Mouse (Mus musculus) WW6 (cell line): ENCODE measurements around the gene Gpr12.
"Not testable (repeated sequence)": the region's sequence is repeated elsewhere in the genome, so short reads cannot be mapped to it uniquely, and the experiment has no call there.

Source experiments
- DNase-seq: peaks from one replicate; pipeline ENCODE4 v3.0.0-alpha.2; 2013; ENCODE audit warnings: low read depth, low spot score

Gene Gpr12

DNA sequence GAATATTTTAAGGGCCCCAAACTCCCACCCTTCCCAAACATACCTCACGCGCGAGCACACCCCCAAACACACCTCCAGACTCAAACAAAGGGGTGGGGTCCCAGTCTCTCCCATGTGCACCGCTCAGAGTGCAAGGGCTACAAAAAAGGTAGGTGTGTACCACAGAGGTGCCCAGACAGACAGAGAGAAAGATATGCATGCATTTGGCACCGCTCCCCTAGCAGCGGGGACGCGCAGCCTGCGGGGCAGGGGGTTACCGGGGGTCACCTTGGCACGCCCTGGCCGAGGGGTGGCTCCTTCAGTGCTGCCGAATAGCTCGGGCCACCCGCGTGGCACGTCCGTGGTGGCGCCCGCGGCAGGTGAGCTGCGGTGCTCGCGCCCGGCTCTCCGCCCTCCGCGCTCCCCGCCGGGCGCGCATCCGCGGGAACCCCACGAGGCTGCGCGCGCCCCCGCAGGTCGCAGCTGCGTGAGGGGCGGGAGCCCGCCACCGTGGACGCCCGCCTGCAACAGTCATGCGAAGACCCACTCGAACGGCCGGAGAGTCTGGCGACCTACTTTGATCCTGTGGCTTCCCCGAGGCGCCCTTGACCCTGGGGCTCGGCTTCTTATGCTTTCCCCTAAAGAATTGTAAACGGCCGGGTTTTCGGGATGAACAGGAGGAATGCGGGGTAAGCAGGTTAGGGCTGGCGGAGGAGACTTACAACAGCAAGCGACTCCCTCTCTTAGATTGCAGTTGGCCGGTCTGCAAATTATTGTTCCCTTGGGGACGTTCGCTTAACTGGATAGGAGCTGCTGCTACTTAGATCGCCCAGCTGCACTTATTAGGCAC is at the start of gene Gpr12:
Gene Gpr12, minus strand, starts transcription at position 762 of the 829 bp plus-strand sequence.
- no peak for DNase-seq

DNA sequence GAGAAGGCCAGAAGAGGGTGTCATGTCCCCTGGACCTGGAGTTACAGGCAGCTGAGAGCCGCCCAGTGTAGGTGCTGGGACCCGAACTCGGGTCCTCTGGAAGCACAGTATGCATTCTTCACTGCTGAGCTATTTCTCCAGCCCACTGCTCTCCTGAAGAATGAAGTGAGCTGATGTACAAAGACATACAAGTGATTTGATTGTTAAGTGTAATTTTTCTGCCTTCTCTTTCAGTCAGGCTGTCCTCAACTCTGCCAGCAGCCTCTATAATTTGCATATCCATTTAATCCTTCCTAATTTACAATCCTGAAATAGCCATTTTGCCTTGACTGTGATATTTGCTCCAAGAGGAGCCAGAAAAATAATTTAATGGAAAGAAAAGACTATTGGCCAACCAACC is 46.6 kb upstream of the Gpr12 start:
- DNase-seq: no peak

DNA sequence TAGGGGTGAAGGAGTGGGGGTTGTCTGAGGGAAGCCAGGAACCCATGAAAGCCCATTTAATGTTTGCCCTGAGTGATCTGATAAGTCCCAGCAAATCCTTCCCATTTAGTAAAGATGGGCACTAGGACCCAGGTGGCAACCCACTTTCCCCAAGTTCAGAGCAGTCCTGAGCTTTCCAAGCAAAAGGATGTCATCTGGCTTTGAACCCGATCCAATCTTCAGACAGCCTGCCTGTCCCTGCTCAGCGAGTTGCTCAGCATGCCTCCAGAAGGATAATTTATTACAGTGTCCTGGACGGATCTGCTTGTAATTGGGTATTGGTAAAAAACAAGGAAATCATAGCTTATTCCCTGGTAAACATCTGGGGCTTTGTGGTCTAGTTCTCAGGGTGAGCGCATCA is 45.9 kb upstream of the Gpr12 start:
- DNase-seq: no peak

DNA sequence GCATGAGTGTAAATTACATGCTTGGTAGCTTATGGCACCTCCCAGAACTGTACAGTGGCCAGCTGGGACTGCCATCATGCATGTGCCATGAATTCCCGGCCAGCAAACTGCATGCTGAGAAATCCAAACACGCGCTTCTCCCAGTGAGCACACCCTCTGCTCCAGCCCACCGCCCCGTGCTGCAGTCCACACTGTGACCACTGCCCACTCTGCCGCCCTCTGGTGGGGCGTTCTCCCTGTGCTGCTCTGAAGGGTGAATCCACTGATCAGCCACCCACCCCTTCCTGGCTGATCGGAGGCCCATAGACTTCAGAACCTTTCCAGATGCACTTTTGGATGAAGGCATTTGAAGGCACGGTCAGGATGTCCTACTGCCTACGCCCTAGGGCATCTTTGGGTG is 44.6 kb upstream of the Gpr12 start:
- no peak for DNase-seq

DNA sequence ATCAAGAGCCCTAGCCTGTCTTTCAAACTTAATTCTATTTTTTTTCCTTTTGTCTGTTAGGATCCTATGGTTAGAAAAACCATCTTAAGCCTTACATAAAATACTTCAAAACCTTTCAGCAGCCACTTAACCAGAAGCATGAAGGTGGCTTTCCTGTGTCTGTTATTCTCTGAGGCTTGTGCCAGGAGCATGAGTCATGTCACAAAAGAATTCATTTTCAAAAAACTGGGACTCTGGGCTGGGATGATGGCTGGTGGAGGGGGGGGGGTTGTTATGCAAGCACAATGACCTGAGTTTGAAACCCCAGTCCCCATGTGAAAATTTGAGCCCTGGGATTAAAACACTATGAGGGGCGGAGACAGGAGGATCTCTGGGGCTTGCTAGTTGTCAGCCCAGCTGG is 43.8 kb upstream of the Gpr12 start:
- DNase-seq: no peak

DNA sequence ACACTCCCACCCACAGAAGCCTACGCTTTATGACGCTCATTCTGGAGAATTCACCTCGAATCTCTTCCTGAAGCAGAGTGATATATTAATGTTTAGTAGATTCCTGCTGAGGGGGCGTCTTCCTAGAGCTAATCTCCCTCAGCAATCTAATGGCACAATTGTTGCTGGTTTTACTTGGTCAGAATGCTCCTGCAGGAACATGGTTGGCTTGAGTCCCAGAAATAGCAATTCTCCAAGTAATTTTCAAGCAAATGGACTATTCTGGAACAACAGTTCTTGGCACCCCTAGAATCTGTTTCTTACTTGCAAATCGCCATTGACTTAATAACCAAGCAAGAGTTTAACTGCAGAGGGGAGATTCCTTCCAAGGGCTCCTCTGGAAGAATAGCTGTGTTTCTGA is 42.9 kb upstream of the Gpr12 start:
- no peak for DNase-seq

DNA sequence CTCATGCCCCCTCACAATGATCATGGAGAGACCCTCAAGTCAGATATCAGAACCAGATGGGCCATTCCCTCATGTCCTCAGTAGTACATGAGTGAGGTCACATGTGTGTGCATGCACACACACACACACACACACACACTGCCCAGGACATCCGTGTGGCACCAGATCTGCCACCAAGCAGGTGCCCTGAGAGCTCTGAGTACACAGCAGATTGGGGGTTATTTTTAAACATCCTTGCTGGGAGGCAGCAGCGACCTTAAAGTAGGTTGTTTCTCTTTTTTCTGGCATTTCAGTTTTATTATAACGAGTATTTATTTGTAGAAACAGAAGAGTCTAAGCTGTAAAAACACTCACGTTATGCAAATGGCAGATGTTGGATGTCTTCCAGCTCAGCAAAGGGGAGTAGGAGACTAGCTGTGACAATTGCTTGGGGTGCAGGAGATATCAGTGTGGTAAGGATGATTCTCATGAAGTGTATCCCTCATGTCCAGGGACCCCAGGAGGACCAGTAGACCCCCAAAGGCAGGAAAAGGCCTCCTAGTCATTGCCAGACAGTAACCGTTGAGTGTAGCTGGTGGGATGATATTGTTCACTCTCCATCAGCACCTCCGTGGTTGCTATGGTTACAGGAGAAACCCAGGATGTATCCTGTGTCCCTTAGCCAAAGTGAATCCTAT is 40.7 kb upstream of the Gpr12 start:
- DNase-seq: no peak

DNA sequence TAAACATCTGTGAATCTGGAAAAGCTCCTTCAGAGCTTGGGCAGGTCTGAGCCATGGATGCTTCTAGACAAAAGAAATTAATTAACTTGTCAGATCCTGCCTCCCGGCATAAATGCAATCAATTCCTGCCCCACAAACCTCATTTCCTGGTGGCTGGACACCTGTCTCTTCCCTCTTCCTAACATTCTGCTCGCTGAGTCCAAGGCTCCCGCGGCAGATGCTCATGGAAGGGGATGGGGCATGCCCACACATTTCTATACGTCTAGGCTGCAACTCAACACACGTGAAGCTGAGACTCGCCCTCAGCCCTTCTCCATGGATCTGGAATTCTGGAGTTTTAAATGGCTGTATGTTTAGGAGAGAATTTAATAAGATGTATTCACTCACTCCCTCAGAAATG is 26.8 kb upstream of the Gpr12 start:
- DNase-seq: no peak

DNA sequence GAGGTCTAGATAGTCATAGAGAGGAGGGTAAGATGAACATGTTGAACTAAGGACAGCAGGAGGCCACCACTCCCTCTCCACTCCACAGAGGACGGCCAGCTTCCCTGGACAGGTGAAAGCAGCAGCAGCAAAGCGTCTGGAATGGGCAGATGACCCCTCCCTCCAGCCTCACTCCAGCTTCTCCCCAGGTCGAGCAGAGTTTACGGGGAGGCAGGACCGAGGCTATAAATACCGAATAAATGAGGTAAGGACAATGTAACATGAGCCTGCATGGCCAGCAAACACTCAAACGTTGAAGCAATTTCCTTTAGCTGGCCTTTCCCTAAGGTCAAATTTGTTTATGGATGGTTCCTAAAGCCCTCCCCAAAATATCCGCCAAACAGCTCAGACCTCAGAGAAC is 26.0 kb upstream of the Gpr12 start:
- DNase-seq: no peak

DNA sequence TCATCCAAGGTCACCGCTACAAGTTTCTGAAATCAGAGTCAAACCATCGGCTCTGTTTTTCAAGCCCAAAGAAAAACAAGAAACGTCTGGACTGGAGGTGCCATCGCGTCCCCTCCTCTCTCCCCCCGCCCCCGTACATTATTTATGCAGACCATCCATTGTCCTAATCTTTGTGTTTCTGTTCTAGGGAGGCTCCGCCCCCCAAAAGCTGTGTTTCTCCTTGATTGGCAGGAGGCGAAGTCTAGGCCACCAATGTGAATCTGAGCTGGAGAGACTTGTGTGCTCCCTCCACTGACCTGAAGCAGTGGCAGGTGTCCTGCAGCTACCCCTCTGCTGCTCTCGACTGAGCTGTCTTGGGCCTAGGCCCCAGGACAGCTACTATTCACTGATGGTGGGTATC is 24.6 kb upstream of the Gpr12 start:
- no peak for DNase-seq

DNA sequence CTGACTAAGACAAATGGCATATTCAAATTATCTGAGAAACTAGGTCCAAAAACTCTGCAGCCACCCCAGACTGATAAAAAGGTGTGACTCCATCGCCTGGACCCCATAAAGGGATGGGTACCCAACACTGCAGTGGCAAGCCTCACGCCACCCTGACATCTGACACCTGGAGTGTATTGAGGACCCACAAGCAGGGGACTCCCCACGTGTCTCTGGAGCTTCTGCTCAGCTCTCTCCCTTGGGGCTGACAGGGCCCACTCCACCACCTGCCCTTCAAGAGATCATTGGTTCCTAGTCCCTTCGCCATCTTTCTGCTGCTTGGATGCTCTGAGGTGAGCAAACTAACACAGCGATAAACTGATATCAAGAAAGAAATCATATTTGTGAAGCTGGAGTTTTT is 22.8 kb upstream of the Gpr12 start:
- DNase-seq: no peak

DNA sequence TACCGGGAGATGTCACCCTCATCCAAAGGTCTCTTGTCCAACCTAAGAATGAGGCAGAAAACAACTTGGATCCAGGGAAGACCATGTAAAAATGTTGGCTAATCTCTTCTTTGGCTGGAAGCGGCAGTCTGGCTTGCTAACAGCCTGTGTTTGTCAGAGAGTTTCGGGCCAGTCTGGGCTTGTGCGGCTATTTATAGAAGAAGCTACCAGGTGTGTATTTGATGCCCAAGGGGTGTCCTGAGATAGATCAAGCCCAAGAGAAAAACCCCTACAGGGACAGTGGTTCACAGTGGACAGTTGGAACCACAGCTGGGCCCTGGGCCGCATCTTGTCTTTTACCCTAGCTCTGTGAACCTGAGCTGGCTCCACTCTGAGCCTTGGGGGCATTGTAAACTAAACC is 21.9 kb upstream of the Gpr12 start:
- DNase-seq: no peak

DNA sequence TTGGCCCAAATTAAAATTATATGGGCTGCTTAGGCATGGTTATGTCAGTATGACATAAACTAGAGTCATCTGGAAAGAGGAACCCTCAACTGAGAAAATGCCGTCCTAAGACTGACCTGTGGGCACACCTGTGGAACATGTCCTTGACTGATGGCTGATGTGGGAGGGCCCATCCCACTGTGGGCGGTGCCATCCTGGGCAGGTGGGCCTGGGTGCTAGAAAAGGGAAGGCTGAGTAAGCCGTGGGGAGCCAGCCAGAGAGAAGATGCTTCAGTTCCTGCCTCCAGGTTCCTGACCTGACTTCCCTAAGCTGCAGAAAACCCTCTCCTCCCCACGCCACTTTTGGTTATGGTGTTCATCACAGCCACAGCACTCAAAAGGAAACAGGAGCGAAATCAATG is 21.2 kb upstream of the Gpr12 start:
- no peak for DNase-seq

DNA sequence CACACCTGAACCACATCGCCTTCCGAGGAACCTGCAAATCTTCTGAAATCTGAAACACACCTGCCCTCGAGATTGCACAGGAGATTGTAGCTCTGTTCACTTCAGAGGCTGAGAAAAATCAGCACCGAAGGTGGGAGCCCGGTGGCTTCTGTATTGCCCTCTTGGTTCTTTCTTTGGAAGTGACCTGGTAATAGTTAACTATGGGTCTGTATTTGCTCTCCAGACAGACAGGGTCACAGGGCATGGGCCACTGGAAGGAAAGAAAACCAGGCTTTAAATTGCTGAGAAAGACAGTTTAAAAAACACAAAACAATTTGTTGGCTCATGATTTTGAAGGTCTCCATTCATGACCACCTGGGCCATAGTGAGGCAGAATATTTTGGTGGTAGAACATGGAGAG is 14.9 kb upstream of the Gpr12 start:
- DNase-seq: no peak

DNA sequence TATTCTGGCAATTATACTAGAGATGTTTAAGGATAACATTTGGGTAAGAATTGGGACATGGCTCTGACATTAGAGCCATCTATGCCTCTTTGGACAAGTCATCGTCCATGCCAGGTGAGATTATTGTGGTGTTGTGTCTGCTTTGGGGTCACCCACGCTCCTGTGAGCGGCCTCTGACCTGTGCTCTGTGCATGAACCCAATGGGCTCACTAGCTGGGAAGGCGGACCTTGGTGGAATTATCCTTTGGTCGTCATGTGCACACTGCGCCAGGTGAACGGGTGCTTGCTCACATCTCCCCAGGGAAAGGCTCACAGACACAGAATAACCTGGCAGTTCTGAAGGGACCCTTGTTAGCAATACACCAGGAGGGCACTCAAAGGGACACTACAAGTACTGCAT is 14.2 kb upstream of the Gpr12 start:
- DNase-seq: not testable (repeated sequence)

DNA sequence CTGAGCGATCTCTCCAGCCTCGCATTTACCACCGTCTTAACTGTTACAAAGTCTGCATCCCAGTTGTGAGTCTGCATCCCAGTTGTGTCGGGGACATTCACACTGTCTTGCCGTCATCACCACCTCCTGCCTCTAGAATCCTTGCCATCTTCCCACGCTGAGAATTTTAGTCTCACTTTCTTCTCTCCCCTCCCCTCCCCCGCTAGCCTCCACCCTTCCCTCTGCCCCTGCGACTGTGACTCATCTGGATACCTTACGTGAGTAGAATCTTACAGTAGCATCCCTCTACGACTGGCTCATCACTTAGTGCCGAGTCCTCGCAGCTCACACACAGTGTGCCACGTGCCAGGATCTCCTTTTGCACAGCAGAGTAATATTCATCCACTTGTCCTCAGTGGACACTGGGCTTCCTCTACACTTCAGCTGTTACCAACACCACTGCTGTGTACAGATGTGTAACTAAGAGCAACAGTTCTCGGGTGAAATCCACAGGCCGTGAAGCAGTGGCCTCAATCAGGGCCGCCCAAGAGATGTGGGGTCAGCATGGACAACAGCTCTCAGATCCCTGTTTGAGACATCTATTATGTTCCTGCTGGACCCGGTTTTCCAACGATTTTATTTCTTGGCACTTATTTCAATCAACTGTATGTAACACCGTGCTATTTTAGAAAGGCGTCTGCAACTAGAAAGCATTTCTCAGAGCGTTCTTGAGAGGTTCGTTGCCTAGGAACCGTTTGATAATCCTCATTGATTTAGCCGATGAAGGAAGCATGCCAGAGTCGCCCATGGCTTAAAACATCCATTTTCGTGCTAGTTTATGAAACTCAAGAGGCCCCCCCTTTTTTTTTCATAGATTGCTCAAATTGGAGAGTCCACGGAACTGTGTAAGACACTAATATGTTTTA is 13.4 kb upstream of the Gpr12 start:
- no peak for DNase-seq

DNA sequence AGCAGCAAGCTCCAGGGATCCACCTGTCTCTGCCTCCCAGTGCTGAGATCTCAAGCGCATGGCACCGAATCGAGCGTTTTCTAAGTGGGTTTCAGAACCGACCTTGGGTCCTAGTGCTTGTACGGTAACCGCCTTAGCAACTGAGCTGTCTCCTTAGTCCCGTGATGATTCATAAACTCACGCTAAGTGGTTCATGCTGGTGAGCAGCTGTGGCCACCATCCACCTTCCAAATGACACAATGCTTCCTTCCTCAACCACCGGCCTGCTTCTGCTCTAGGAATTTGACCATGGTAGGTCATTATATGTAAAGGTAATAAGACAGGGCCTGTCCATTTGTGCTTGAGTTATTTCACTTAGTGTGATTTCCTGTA is 12.4 kb upstream of the Gpr12 start:
- no peak for DNase-seq

DNA sequence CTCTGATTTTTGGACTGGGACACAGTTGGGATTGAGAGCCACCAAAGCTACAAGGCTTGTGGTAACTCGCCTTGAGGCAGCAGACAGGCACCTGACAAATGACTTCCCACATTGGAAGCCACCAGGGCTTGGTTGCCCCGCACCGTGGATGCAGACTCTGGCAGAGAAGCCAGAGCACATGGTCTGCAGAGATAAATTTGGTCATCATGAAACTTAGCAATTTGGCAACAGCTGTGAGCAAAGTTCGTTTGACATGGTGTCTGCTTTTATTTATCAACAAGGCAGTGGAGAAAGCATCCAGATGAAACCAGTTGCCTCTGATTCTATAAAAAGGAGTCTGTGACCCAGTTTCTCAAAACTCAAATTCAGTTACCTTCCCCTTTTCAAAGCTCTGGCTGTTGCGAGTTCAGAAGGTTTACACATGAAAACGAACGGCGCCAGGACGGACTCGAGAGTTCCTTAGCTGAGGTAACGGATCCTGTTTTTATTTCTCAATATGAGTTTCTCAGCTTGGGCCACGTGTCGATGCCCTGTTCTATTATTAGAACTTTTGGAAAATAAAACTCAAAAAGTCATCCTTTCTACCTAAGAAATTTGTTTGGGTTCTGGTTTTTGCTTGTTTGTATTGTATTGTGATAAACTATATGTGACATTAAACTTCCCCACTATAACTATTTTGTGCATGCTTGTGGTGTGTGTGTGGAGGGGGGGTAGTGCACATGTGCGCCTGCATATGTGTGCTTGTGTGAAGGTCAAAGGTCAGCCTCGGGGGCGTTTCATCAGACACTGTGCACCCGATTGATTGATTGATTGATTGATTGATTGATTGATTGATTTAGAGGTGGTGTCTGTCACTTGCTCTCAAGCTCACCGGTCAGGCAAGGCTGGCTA is 11.8 kb upstream of the Gpr12 start:
- DNase-seq: no peak

DNA sequence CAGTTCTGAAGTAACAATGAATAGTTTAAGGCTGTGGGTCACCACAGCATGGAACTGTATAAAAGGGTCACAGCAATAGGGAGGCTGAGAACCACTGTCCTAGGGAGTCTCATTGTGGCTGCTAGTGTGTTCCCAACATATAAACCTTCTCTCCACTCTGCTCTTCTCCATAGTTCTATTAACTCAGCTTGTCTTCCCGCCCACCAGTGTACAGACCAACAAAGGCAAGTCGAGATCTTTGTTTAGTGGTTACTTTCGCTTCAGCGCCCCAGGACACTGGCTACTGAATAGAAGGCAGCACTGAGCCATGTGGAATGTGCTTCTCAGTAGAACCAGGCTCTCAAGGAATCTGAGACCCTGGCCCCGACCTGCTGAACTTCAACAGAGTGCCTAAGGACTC is 7.5 kb upstream of the Gpr12 start:
- no peak for DNase-seq

DNA sequence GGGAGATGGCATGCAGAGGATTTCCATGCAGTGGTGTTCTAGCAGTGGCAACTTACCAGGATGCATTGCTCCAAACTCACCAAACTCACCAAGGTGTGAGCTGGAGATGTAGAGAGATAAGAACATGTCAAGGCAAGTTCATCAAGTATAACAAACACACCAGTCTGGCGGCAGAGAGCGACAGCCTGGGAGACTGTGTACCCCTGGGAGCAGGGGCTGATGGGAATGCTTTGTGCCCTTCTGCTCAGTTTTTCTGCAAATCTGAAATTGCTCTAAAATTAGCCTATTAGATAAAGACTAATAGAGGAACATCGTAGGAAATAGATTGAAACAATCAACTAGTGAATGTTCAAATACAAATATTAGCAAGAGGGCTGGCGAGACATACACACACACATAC is 6.6 kb upstream of the Gpr12 start:
- no peak for DNase-seq

DNA sequence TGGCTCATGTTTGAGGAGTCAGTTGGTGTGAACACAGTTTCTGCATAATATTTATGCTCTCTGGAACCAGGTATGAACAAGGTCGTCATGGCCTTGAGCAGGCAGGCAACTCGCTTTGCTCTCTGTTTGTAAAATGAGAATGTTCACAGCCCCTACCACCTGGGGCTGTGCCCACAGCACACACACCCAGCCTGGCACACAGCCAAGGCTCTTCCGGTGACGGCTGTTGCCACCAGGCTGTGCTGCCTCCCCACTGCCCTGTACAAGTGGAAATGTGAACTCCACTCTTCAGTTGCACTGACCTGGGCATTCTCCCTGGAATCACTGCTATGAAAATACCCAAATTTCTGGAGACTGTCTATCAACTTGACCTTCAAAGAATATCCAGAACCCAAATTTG is 5.9 kb upstream of the Gpr12 start:
- DNase-seq: no peak
